Mouse (Mus musculus) myocyte (in vitro differentiated cells): ENCODE measurements at regions not wholly inside any gene's neighbourhood (a gene's known extent, or its start where the extent isn't known, plus 50 kb on each side); places are given as distances from the start of the nearest gene placed in this dataset.

Experiments
- H3K27me3 ChIP-seq: one replicate; pipeline ENCODE4 v1.6.1; 2011; ENCODE audit not compliant: control insufficient read depth, insufficient read depth, insufficient read length
- H3K36me3 ChIP-seq: one replicate; pipeline ENCODE4 v1.6.1; 2011; ENCODE audit not compliant: control insufficient read depth, insufficient read depth
- H3K4me2 ChIP-seq: one replicate; pipeline ENCODE4 v1.6.1; 2011; ENCODE audit warnings: low read depth, control low read depth
- H3K4me3 ChIP-seq: one replicate; pipeline ENCODE4 v1.5.1; 2011; ENCODE audit warnings: mild to moderate bottlenecking, control low read depth, moderate library complexity
- H3K79me2 ChIP-seq: one replicate; pipeline ENCODE4 v1.6.1; 2011; ENCODE audit not compliant: control insufficient read depth, insufficient read depth
- H3ac ChIP-seq: one replicate; pipeline ENCODE4 v1.6.1; 2011; ENCODE audit not compliant: control insufficient read depth, insufficient read length
- CEBPB ChIP-seq: IDR thresholded peaks from 2 replicates; pipeline ENCODE4 v1.6.1; 2011; ENCODE audit warnings: mild to moderate bottlenecking, moderate library complexity; ENCODE audit not compliant: poor library complexity, insufficient read depth, severe bottlenecking
- E2F4 ChIP-seq: IDR thresholded peaks from one replicate; pipeline ENCODE4 v1.6.1; 2011; ENCODE audit warnings: mild to moderate bottlenecking, control low read depth, moderate library complexity; ENCODE audit not compliant: insufficient read depth
- MAX ChIP-seq: IDR thresholded peaks from one replicate; pipeline ENCODE4 v1.6.1; 2011; ENCODE audit warnings: low read depth, mild to moderate bottlenecking, control low read depth
- MYOD1 ChIP-seq, 3 experiments: IDR thresholded peaks; one replicate each; pipeline ENCODE4 v1.6.1; 2011; ENCODE audit warnings: control low read depth in 2 of 3, low read depth in 2 of 3, mild to moderate bottlenecking in 2 of 3, moderate library complexity in 1 of 3; ENCODE audit not compliant: insufficient read length in 2 of 3, control insufficient read depth in 1 of 3
- MYOG ChIP-seq, 3 experiments: IDR thresholded peaks; one replicate each; pipeline ENCODE4 v1.6.1; 2011; ENCODE audit warnings: control low read depth in 2 of 3, low read depth in 2 of 3, mild to moderate bottlenecking in 2 of 3; ENCODE audit not compliant: insufficient read length in 2 of 3, control insufficient read depth in 1 of 3, insufficient read depth in 1 of 3
- POLR2A ChIP-seq: IDR thresholded peaks from one replicate; pipeline ENCODE4 v1.6.1; 2011; ENCODE audit warnings: low read depth, mild to moderate bottlenecking, control low read depth, moderate library complexity; ENCODE audit not compliant: insufficient read length
- POLR2AphosphoS2 ChIP-seq: IDR thresholded peaks from one replicate; pipeline ENCODE4 v1.6.1; 2011; ENCODE audit warnings: low read depth, control low read depth; ENCODE audit not compliant: insufficient read length
- REST ChIP-seq: IDR thresholded peaks from one replicate; pipeline ENCODE4 v1.6.1; 2011; ENCODE audit warnings: mild to moderate bottlenecking, control low read depth, moderate library complexity; ENCODE audit not compliant: insufficient read depth, insufficient read length
- SRF ChIP-seq: IDR thresholded peaks from one replicate; pipeline ENCODE4 v1.6.1; 2011; ENCODE audit warnings: low read depth; ENCODE audit not compliant: control insufficient read depth, insufficient read length
- TCF12 ChIP-seq: IDR thresholded peaks from one replicate; pipeline ENCODE4 v1.6.1; 2011; ENCODE audit warnings: mild to moderate bottlenecking, control low read depth; ENCODE audit not compliant: poor library complexity, insufficient read depth, severe bottlenecking
- TCF3 ChIP-seq: IDR thresholded peaks from one replicate; pipeline ENCODE4 v1.6.1; 2011; ENCODE audit warnings: low read depth, control low read depth; ENCODE audit not compliant: insufficient read length
- USF1 ChIP-seq: IDR thresholded peaks from one replicate; pipeline ENCODE4 v1.6.1; 2011; ENCODE audit warnings: low read depth, mild to moderate bottlenecking, control low read depth, moderate library complexity

GRCm38 (mm10) chr12:16272441-16272840 is 338.3 kb downstream of the Lpin1 start:
- no peaks in the 10 kb centered on the region for H3K79me2 ChIP-seq
- no peaks in the 10 kb centered on the region for H3K36me3 ChIP-seq
- no peak overlapping the region for H3K4me2 ChIP-seq
- H3K4me3 ChIP-seq = no peak overlapping the region
- no peaks in the 10 kb centered on the region for H3K27me3 ChIP-seq
- H3ac ChIP-seq = no peak overlapping the region
- no peak for TF ChIP-seq E2F4
- TF ChIP-seq USF1 = no peak
- no peak for TF ChIP-seq MYOD1 (IDR thresholded peaks at IDR 0.05; ENCODE audit: control insufficient read depth in 1 of 3, insufficient read length in 2 of 3, low read depth in 2 of 3)

DNA sequence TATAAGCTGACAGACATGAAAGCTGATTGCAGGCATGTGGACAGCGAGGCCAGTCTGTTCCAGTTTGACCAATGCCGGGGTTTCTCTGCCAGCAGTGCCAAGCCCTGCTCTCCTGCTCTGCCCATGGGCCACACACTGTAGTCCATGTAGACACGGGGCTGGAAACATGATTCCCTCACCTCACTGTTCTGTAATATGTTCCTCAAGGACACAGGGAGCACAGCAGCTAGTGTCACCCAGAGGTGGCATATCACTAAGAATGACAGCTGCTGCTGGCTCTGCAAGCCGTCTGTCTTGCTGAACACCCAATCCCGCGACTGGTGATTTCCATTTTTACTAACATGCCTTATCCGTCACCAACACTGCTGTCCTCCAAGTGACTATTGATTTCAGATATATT is 339.9 kb downstream of the Lpin1 start:
- Histone ChIP-seq H3K79me2 (no peaks in the 10 kb centered on the region), H3K4me2 (no peak overlapping the region), H3K36me3 (no peaks in the 10 kb centered on the region), H3ac (no peak overlapping the region), H3K27me3 (no peaks in the 10 kb centered on the region), H3K4me3 (no peak overlapping the region)
- TF ChIP-seq REST (no peak), CEBPB (no peak), SRF (no peak), MYOG (IDR thresholded peaks at IDR 0.05; ENCODE audit: control insufficient read depth in 1 of 3, insufficient read depth in 1 of 3, insufficient read length in 2 of 3, low read depth in 2 of 3) (no peak), MYOD1 (IDR thresholded peaks at IDR 0.05; ENCODE audit: control insufficient read depth in 1 of 3, insufficient read length in 2 of 3, low read depth in 2 of 3) (peak in 1 of 3 experiments; percentile 8), MAX (no peak), TCF3 (no peak), E2F4 (no peak), TCF12 (no peak)

DNA sequence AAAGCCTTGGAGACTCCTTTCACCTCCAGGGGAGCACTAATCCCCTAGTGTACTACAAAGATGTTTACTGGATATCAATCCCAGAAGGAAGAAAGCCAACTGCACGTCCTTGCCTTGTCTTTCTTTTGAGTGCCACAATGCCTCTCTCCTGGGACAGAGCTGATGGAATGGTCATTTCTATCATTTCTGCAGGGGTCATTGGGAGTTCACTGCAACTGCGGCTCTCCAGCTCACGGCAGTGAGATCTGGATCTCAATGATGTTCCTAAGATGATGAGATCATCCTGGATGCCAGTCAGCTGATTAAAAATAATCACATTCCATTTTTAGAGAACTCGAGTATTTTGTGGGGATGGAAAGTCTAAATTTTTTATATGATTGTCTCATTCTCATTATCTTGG is 341.1 kb downstream of the Lpin1 start:
- Histone ChIP-seq H3K4me2 (no peak overlapping the region), H3K36me3 (no peaks in the 10 kb centered on the region)
- TF ChIP-seq SRF = no peak
- TF ChIP-seq REST = no peak
- no peak for TF ChIP-seq MYOD1 (IDR thresholded peaks at IDR 0.05; ENCODE audit: control insufficient read depth in 1 of 3, insufficient read length in 2 of 3, low read depth in 2 of 3)

GRCm38 (mm10) chr12:16268621-16269165 is 342.1 kb downstream of the Lpin1 start:
- no peak overlapping the region for H3K4me3 ChIP-seq
- H3K79me2 ChIP-seq = no peaks in the 10 kb centered on the region
- H3K4me2 ChIP-seq = no peak overlapping the region
- H3K27me3 ChIP-seq = no peaks in the 10 kb centered on the region
- no peak overlapping the region for H3ac ChIP-seq
- no peaks in the 10 kb centered on the region for H3K36me3 ChIP-seq
- no peak for TF ChIP-seq MYOD1 (IDR thresholded peaks at IDR 0.05; ENCODE audit: control insufficient read depth in 1 of 3, insufficient read length in 2 of 3, low read depth in 2 of 3)

More for the DNA sequence above, 341.1 kb downstream of the Lpin1 start:
- H3ac ChIP-seq = no peak overlapping the region
- no peak overlapping the region for H3K4me3 ChIP-seq
- H3K79me2 ChIP-seq = no peaks in the 10 kb centered on the region
- no peaks in the 10 kb centered on the region for H3K27me3 ChIP-seq

- H3K27me3 ChIP-seq = no peaks in the 10 kb centered on the region
- peak overlapping the region; percentile 26 for H3K4me2 ChIP-seq
- peak in 2 of 3 experiments; percentile 30 to 63 for TF ChIP-seq MYOD1 (IDR thresholded peaks at IDR 0.05; ENCODE audit: control insufficient read depth in 1 of 3, insufficient read length in 2 of 3, low read depth in 2 of 3)
- TF ChIP-seq E2F4 = no peak
- H3ac ChIP-seq = no peak overlapping the region
- H3K36me3 ChIP-seq = no peaks in the 10 kb centered on the region
- H3K4me3 ChIP-seq = no peak overlapping the region
- no peaks in the 10 kb centered on the region for H3K79me2 ChIP-seq
Observed at GRCm38 (mm10) chr12:16261465-16261864, 349.3 kb downstream of the Lpin1 start.

DNA sequence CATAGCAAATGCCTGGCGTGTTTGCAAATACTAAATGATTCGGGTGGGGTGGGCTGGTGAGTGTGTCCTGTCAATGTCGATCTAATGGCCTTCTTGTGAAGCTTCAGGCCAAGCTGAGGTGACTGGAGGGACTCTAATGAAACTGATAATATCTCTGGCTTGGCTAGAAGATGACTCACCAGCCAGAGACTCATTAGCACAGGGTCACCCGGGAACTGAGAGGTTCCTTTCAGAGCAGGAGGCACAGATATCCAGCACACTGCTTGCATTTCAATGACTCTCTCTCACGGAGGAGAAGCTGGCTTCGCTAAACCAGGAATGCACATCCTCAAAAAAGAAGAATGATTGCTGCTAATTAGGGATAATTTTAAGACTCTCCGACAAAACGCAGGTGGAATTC is 349.8 kb downstream of the Lpin1 start:
- Histone ChIP-seq H3K79me2 (no peaks in the 10 kb centered on the region), H3K4me3 (no peak overlapping the region), H3K4me2 (peak overlapping the region; percentile 26), H3ac (no peak overlapping the region), H3K27me3 (no peaks in the 10 kb centered on the region), H3K36me3 (no peaks in the 10 kb centered on the region)
- no peak for TF ChIP-seq SRF
- no peak for TF ChIP-seq E2F4
- no peak for TF ChIP-seq MYOG (IDR thresholded peaks at IDR 0.05; ENCODE audit: control insufficient read depth in 1 of 3, insufficient read depth in 1 of 3, insufficient read length in 2 of 3, low read depth in 2 of 3)
- no peak for TF ChIP-seq POLR2A
- no peak for TF ChIP-seq MYOD1 (IDR thresholded peaks at IDR 0.05; ENCODE audit: control insufficient read depth in 1 of 3, insufficient read length in 2 of 3, low read depth in 2 of 3)
- TF ChIP-seq POLR2AphosphoS2 = no peak
- no peak for TF ChIP-seq TCF12
- TF ChIP-seq USF1 = no peak
- TF ChIP-seq MAX = no peak
- TF ChIP-seq TCF3 = no peak
- TF ChIP-seq CEBPB = no peak
- no peak for TF ChIP-seq REST
